Mouse (Mus musculus): ENCODE measurements around the gene Spata20. TPM values are rescaled to one million over a fixed set of nuclear protein-coding genes. Genes with fewer than 3 reads are reported as not detected.
A peak's percentile ranks its signal among the peaks of the same experiment; 100 is the strongest.

Gene Spata20
- total and polyA plus RNA-seq, 2 experiments from 2014 or later = 2.3 to 3.1 TPM

DNA sequence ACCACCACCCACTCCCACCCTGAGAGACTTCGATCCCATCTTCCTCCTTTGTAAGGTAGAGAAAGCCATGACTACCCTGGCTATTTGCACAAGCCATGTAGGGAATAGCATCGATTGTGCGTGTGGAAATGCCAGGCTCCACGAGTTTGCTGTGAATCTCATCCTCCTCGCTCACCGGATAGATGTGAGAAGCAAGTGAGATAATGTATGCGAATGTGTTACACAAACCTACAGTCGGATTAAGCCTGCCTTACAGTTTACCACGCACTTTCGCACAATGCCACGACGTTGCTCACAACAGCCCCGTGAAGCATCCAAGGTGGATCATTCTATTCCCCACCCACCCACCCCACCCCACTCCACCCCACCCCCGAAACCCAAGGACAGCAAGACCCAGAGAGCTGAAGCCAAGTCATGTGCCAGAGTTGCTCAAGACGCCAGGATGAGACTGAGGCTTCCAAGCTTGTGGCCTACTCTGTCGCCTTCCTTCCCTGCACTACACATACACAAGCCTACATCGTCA is 19.6 kb downstream of the Spata20 start:
- Histone ChIP-seq H3K27ac (ENCODE audit: low read depth, low read length) (no peak overlapping the region), H3K27me3 (ENCODE audit: insufficient read depth, low read length) (no peaks in the 10 kb centered on the region), H3K9ac (no peak overlapping the region), H3K4me1 (ENCODE audit: insufficient read depth) (peaks cover 27% of the 10 kb centered on the region), H3K4me2 (ENCODE audit: low read depth) (no peak overlapping the region), H3K4me3 (ENCODE audit: low read depth, low read length) (no peak overlapping the region), H3K9me3 (ENCODE audit: low read length) (no peaks in the 10 kb centered on the region), H3K36me3 (ENCODE audit: insufficient read depth) (0 out of 2 replicates have a peak, but pooled peaks cover 6% of the 10 kb centered on the region)
- DNase-seq (no peak), ATAC-seq (no peak)
- TF ChIP-seq CTCF (IDR thresholded peaks at IDR 0.05; ENCODE audit: low read depth) = no peak
- WGBS = 77% methylated on average over 17 of the region's 17 CpGs

DNA sequence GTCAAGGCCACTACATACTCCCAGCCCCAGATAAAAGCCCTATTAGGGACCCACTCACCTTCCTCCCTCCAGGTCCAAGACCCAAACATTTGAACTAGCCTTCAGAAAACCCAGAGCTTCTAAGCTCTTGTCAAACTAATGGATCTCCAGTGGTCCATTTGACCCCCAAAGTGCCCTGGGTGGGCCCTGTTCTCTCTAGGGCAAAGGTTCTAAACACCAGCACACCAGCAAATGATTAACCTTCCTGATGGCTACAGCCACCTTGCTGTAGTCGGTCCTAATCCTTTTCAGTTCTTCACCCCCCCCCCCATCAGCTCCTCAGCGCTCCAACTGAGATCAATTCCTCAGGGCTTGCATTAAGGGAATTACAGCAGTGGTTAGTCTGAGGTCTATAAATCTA is 21.8 kb downstream of the Spata20 start:
- Histone ChIP-seq H3K36me3 (ENCODE audit: insufficient read depth) (peaks cover 10% of the 10 kb centered on the region), H3K27ac (ENCODE audit: low read depth, low read length) (no peak overlapping the region), H3K27me3 (ENCODE audit: insufficient read depth, low read length) (no peaks in the 10 kb centered on the region), H3K4me2 (ENCODE audit: low read depth) (no peak overlapping the region), H3K4me1 (ENCODE audit: insufficient read depth) (peaks cover 19% of the 10 kb centered on the region), H3K9me3 (ENCODE audit: low read length) (no peaks in the 10 kb centered on the region), H3K4me3 (ENCODE audit: low read depth, low read length) (no peak overlapping the region), H3K9ac (no peak overlapping the region)
- ATAC-seq = no peak
- TF ChIP-seq CTCF (IDR thresholded peaks at IDR 0.05; ENCODE audit: low read depth) = no peak
- WGBS = 41% methylated on average over 2 of the region's 2 CpGs
- DNase-seq = no peak

DNA sequence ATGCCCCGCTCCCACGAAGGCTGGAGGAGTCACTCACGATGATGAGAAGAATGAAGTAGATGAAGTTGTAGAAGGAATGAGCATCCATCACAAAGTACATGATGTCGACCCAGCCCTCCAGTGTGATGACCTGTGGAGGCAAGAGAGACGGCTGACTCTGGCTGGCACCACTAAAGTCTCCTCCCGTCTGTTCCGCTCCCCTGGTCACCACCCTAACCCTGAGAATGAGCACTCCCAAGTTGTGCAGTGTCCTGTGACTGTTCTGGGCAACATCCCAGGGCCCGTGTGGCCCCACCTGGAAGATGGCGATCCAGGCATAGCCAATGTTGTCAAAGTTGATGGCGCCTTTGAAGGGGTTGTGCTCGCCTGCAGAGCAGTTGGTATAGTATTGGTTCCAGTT is 24.1 kb downstream of the Spata20 start:
- no peak overlapping the region for H3K9ac ChIP-seq

DNA sequence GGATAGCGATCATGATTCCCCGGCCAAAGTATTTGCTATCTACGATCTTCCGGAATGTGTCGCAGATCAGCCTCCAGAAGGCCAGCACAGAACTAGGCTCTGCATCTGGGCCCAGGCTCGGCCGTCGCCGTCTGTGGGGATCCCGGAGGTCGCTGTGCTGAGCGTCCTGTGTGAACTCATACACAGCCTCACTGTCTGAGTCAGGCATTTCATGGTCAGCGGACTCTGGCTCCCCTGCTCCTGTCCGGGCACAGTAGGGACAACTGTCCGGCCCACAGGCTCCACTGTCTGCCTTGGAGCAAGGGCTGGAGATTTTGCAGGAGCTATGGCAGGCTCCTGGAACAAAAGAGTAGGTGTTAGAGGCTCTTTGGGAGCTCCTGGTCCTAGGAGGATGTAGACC is 29.0 kb downstream of the Spata20 start:
- Histone ChIP-seq H3K4me3 (ENCODE audit: low read depth, low read length) (no peak overlapping the region), H3K9me3 (ENCODE audit: low read length) (no peaks in the 10 kb centered on the region), H3K4me2 (ENCODE audit: low read depth) (no peak overlapping the region), H3K27me3 (ENCODE audit: insufficient read depth, low read length) (no peaks in the 10 kb centered on the region), H3K27ac (ENCODE audit: low read depth, low read length) (no peak overlapping the region), H3K36me3 (ENCODE audit: insufficient read depth) (peaks cover 16% of the 10 kb centered on the region), H3K9ac (no peak overlapping the region), H3K4me1 (ENCODE audit: insufficient read depth) (peaks cover 6% of the 10 kb centered on the region; the same call in 1 of the 2 replicates)
- no peak for TF ChIP-seq CTCF (IDR thresholded peaks at IDR 0.05; ENCODE audit: low read depth)
- no peak for ATAC-seq
- no peak for DNase-seq
- WGBS = 89% methylated on average over 15 of the region's 15 CpGs

More for the DNA sequence above, 24.1 kb downstream of the Spata20 start:
- Histone ChIP-seq H3K36me3 (ENCODE audit: insufficient read depth) (peaks cover 21% of the 10 kb centered on the region), H3K9me3 (ENCODE audit: low read length) (no peaks in the 10 kb centered on the region), H3K4me1 (ENCODE audit: insufficient read depth) (peaks cover 6% of the 10 kb centered on the region), H3K27me3 (ENCODE audit: insufficient read depth, low read length) (no peaks in the 10 kb centered on the region), H3K4me3 (ENCODE audit: low read depth, low read length) (no peak overlapping the region), H3K27ac (ENCODE audit: low read depth, low read length) (no peak overlapping the region), H3K4me2 (ENCODE audit: low read depth) (no peak overlapping the region)
- ATAC-seq (no peak), DNase-seq (no peak)
- TF ChIP-seq CTCF (IDR thresholded peaks at IDR 0.05; ENCODE audit: low read depth) = no peak
- 94% methylated on average over 11 of the region's 11 CpGs for WGBS

DNA sequence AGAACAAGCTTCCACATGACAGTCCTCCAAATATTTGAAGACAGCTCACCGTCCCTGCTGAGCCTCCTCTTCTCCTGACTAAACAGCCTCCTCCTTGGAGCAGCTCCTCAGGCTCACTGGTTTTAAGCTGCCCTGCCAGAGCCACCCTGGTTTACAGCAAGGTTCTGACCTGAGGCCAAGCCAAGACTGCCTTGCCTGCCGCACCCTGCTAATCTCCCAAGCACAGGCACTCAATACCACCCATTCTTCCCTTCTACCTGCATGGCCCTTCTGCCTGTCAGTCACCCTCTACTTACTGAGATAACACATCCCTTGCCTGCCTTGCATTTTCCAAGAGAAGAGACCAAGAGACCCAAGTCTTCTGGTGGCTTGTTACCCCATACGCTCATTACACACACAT is 29.6 kb downstream of the Spata20 start:
- H3K4me2 ChIP-seq (ENCODE audit: low read depth) = no peak overlapping the region
- H3K4me3 ChIP-seq (ENCODE audit: low read depth, low read length) = no peak overlapping the region
- ATAC-seq (no peak), DNase-seq (no peak)
- peaks cover 6% of the 10 kb centered on the region; the same call in 1 of the 2 replicates for H3K4me1 ChIP-seq (ENCODE audit: insufficient read depth)
- 68% methylated on average over 3 of the region's 3 CpGs for WGBS
- no peaks in the 10 kb centered on the region for H3K27me3 ChIP-seq (ENCODE audit: insufficient read depth, low read length)
- no peak for TF ChIP-seq CTCF (IDR thresholded peaks at IDR 0.05; ENCODE audit: low read depth)
- no peak overlapping the region for H3K9ac ChIP-seq
- peaks cover 15% of the 10 kb centered on the region for H3K36me3 ChIP-seq (ENCODE audit: insufficient read depth)
- no peak overlapping the region for H3K27ac ChIP-seq (ENCODE audit: low read depth, low read length)
- H3K9me3 ChIP-seq (ENCODE audit: low read length) = no peaks in the 10 kb centered on the region

DNA sequence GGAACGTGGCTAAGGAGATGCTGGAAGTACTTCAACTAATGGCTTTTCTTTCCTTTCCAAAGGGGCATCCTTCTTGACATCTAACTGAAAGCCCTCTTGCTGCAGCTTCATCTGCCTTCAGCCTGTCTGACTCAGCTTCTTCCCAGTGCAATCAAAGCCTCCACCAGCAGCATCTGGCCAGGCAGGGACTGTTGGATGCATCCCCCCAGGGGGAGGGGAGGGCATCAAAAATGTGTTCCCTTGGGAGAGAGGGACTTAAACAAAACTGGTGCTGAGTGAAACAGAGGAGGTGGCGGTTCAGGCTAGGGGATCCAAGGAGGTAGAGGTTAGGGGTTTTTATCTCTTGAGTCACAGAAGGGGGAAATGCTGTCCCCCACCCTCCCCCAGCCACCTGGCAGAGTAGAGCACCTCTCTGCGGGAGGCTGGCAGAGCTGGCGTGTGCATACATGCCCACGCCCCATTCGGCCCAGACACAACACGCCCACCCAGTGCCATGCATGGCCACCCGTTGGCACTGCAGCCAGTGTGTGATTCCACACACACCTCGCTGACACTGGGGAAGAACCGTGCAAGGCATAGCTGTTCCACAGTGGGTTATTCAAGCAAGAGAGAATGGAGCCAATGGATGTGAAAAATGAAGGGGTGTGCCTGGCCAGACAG is 30.7 kb downstream of the Spata20 start:
- no peak overlapping the region for H3K9ac ChIP-seq
- H3K27ac ChIP-seq (ENCODE audit: low read depth, low read length) = no peak overlapping the region
- no peak overlapping the region for H3K4me3 ChIP-seq (ENCODE audit: low read depth, low read length)
- 53% methylated on average over 10 of the region's 10 CpGs for WGBS
- no peak for DNase-seq
- no peaks in the 10 kb centered on the region for H3K9me3 ChIP-seq (ENCODE audit: low read length)
- H3K4me2 ChIP-seq (ENCODE audit: low read depth) = no peak overlapping the region
- H3K4me1 ChIP-seq (ENCODE audit: insufficient read depth) = peaks cover 6% of the 10 kb centered on the region; the same call in 1 of the 2 replicates
- H3K36me3 ChIP-seq (ENCODE audit: insufficient read depth) = peaks cover 15% of the 10 kb centered on the region
- ATAC-seq = peak; percentile 38; the same call in 1 of the 2 replicates
- H3K27me3 ChIP-seq (ENCODE audit: insufficient read depth, low read length) = no peaks in the 10 kb centered on the region
- TF ChIP-seq CTCF (IDR thresholded peaks at IDR 0.05; ENCODE audit: low read depth) = no peak

DNA sequence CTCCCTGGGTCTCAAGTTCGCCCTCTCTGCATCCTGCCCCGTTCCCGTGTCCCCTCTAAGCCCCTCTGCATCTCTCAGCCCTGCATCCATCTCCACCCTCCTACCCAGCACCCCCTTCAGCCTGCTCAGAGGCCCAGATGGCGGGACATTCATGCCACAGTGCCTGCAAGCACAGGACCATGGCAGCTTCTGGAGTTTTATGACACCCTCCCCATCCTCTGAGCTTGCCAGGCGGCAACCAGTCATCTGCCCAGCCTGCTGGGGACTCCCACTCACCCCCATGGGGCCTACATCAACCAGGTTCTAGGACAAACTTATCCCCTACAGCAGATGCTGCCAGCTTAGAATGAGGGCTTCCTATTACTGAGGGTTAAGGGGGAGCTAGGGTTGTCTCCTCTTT is 31.2 kb downstream of the Spata20 start:
- peaks cover 6% of the 10 kb centered on the region; the same call in 1 of the 2 replicates for H3K4me1 ChIP-seq (ENCODE audit: insufficient read depth)
- H3K27me3 ChIP-seq (ENCODE audit: insufficient read depth, low read length) = no peaks in the 10 kb centered on the region
- 72% methylated on average over 5 of the region's 5 CpGs for WGBS
- H3K27ac ChIP-seq (ENCODE audit: low read depth, low read length) = no peak overlapping the region
- no peak overlapping the region for H3K9ac ChIP-seq
- no peak for DNase-seq
- ATAC-seq = peak; percentile 53
- TF ChIP-seq CTCF (IDR thresholded peaks at IDR 0.05; ENCODE audit: low read depth) = no peak
- H3K4me2 ChIP-seq (ENCODE audit: low read depth) = no peak overlapping the region
- no peaks in the 10 kb centered on the region for H3K9me3 ChIP-seq (ENCODE audit: low read length)
- no peak overlapping the region for H3K4me3 ChIP-seq (ENCODE audit: low read depth, low read length)
- peaks cover 15% of the 10 kb centered on the region for H3K36me3 ChIP-seq (ENCODE audit: insufficient read depth)

Data from forebrain, postnatal 0 days (tissue).